ENCODE assay signal across 9 mouse cellular contexts in the genomic region with DNA sequence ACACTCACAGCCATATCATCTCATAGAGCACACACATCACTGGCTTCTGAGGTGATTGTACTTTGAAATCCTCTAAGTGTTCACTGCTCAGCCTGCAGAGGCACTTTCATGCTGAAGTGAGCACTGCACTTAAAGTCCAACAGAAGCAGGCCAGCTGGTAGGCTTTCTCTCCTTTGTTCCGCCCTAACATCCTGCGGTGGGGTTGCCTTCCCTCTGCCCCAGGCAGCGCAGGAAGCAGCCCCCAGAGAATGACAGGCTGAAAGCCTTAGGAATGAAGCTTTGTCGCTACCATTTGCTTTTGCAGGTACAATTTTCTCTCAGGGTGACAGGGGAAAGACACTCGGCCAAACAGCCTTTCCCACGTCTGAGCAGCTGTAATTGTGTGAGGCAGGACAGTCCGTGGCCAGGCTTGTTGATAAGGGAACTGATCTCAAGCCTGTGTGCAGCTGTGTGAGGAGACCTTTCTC. TPM values are rescaled to one million over a fixed set of nuclear protein-coding genes. Genes with fewer than 3 reads are reported as not detected.
DNase-seq lines count a peak whose midpoint lies in the region; ATAC-seq and TF ChIP-seq lines count a peak whose summit lies in the region.
"Had no signal": no experiment of that assay in that cellular context is flagged by ENCODE, and none has a peak within 500 bp of the region (broad histone marks: within the 10 kb centered on the region; RNA-seq: fewer than 3 reads in every experiment).

No protein-coding gene starts in this region.

- TF ChIP-seq POLR2A in ES-Bruce4 (IDR thresholded peaks at IDR 0.05; ENCODE audit: insufficient read depth, low read length) = no peak

- H3K4me3 ChIP-seq in heart, embryonic 12.5 days = no peak overlapping the region
- H3K4me3 ChIP-seq in heart, embryonic 10.5 days = no peak overlapping the region
- H3K4me3 ChIP-seq in ES-Bruce4 (ENCODE audit: low read depth, low read length) = no peak overlapping the region
- no peak overlapping the region for H3K4me3 ChIP-seq in forebrain, embryonic 14.5 days (ENCODE audit: low read depth, low read length)
- H3K4me3 ChIP-seq in midbrain, embryonic 11.5 days (ENCODE audit: low read depth, low read length) = no peak overlapping the region
- no peak overlapping the region for H3K4me3 ChIP-seq in intestine, embryonic 16.5 days (ENCODE audit: low read length)

- no peaks in the 10 kb centered on the region for H3K27me3 ChIP-seq in heart, embryonic 12.5 days (replicated peaks)
- H3K27me3 ChIP-seq in heart, embryonic 10.5 days (ENCODE audit: insufficient read depth, poor library complexity, severe bottlenecking) = no peaks in the 10 kb centered on the region
- H3K27me3 ChIP-seq in ES-Bruce4 (ENCODE audit: control insufficient read depth, insufficient read depth, low read length, poor library complexity, severe bottlenecking) = no peaks in the 10 kb centered on the region
- H3K27me3 ChIP-seq in forebrain, embryonic 14.5 days (replicated peaks; ENCODE audit: control insufficient read depth, insufficient read depth, low read length) = no peaks in the 10 kb centered on the region
- no peaks in the 10 kb centered on the region for H3K27me3 ChIP-seq in midbrain, embryonic 11.5 days (ENCODE audit: control insufficient read depth, insufficient read depth, low read length)
- H3K27me3 ChIP-seq in intestine, embryonic 16.5 days (replicated peaks; ENCODE audit: control insufficient read depth, insufficient read depth, low read length) = no peaks in the 10 kb centered on the region

- WGBS in heart, embryonic 12.5 days = 42% methylated on average over 7 of the region's 7 CpGs
- 57% methylated on average over 7 of the region's 7 CpGs for WGBS in heart, embryonic 10.5 days
- 23% methylated on average over 7 of the region's 7 CpGs for WGBS in forebrain, embryonic 14.5 days
- 31% methylated on average over 7 of the region's 7 CpGs for WGBS in midbrain, embryonic 11.5 days
- 61% methylated on average over 7 of the region's 7 CpGs for WGBS in intestine, embryonic 16.5 days

- no peak for DNase-seq in heart, embryonic 10.5 days (ENCODE audit: low spot score)
- peak; percentile 56 for DNase-seq in forebrain, embryonic 14.5 days (ENCODE audit: low spot score)
- peak; percentile 88 for DNase-seq in midbrain, embryonic 11.5 days (ENCODE audit: low spot score, missing footprints)
- DNase-seq in adrenal gland, postnatal 14 days = no peak
- no peak for DNase-seq in right cerebral cortex, postnatal 36 days (ENCODE audit: low spot score in 2 of 2)
- DNase-seq: cerebellum, postnatal 36 days had no signal

- 0 out of 2 replicates have a peak, but pooled peaks have one; percentile 55 for TF ChIP-seq EP300 in ES-Bruce4 (IDR thresholded peaks at IDR 0.05; ENCODE audit: insufficient read depth, low read depth, low read length)

- ATAC-seq in heart, embryonic 12.5 days (ENCODE audit: insufficient number of reproducible peaks, low FRiP score) = no peak
- peak; percentile 77 for ATAC-seq in forebrain, embryonic 14.5 days
- peak; percentile 68 for ATAC-seq in midbrain, embryonic 11.5 days (ENCODE audit: low FRiP score)
- ATAC-seq in intestine, embryonic 16.5 days = no peak

- H3K9me3 ChIP-seq in heart, embryonic 12.5 days (replicated peaks) = no peaks in the 10 kb centered on the region
- no peaks in the 10 kb centered on the region for H3K9me3 ChIP-seq in heart, embryonic 10.5 days
- no peaks in the 10 kb centered on the region for H3K9me3 ChIP-seq in ES-Bruce4 (replicated peaks; ENCODE audit: control insufficient read depth, insufficient read depth, low read length, poor library complexity, severe bottlenecking)
- H3K9me3 ChIP-seq in forebrain, embryonic 14.5 days (replicated peaks; ENCODE audit: control insufficient read depth, low read length) = no peaks in the 10 kb centered on the region
- H3K9me3 ChIP-seq in midbrain, embryonic 11.5 days (ENCODE audit: control insufficient read depth, low read length) = no peaks in the 10 kb centered on the region
- H3K9me3 ChIP-seq in intestine, embryonic 16.5 days (ENCODE audit: control insufficient read depth, low read length) = no peaks in the 10 kb centered on the region

- H3K4me2 ChIP-seq in heart, embryonic 12.5 days = no peak overlapping the region
- H3K4me2 ChIP-seq in forebrain, embryonic 14.5 days (ENCODE audit: low read length) = no peak overlapping the region
- H3K4me2 ChIP-seq in midbrain, embryonic 11.5 days = no peak overlapping the region
- H3K4me2 ChIP-seq in intestine, embryonic 16.5 days (ENCODE audit: low read depth, low read length) = no peak overlapping the region

- TF ChIP-seq CTCF in ES-Bruce4 (IDR thresholded peaks at IDR 0.05; ENCODE audit: low read depth, low read length) = no peak

- H3K36me3 ChIP-seq in heart, embryonic 12.5 days = peaks cover 28% of the 10 kb centered on the region
- H3K36me3 ChIP-seq in heart, embryonic 10.5 days = peaks cover 11% of the 10 kb centered on the region
- H3K36me3 ChIP-seq in ES-Bruce4 (ENCODE audit: control insufficient read depth, insufficient read depth, low read length, poor library complexity, severe bottlenecking) = no peaks in the 10 kb centered on the region
- peaks cover 2% of the 10 kb centered on the region; the same call in 1 of the 2 replicates for H3K36me3 ChIP-seq in forebrain, embryonic 14.5 days (ENCODE audit: control insufficient read depth, insufficient read depth, low read length)
- no peaks in the 10 kb centered on the region for H3K36me3 ChIP-seq in midbrain, embryonic 11.5 days (ENCODE audit: control insufficient read depth, insufficient read depth, low read length)
- H3K36me3 ChIP-seq in intestine, embryonic 16.5 days (ENCODE audit: control insufficient read depth, insufficient read depth, low read length) = no peaks in the 10 kb centered on the region

- no peak overlapping the region for H3K27ac ChIP-seq in heart, embryonic 12.5 days (ENCODE audit: poor library complexity, severe bottlenecking)
- no peak overlapping the region for H3K27ac ChIP-seq in heart, embryonic 10.5 days
- H3K27ac ChIP-seq in ES-Bruce4 (ENCODE audit: insufficient read depth, low read length) = no peak overlapping the region
- peak overlapping the region; percentile 74 for H3K27ac ChIP-seq in forebrain, embryonic 14.5 days (ENCODE audit: low read depth, low read length)
- peak overlapping the region; percentile 64; the same call in 1 of the 2 replicates for H3K27ac ChIP-seq in midbrain, embryonic 11.5 days (ENCODE audit: low read depth, low read length)
- H3K27ac ChIP-seq in intestine, embryonic 16.5 days (ENCODE audit: low read length) = no peak overlapping the region

- 0 out of 2 replicates have a peak overlapping the region, but pooled peaks have one; percentile 3 for H3K9ac ChIP-seq in heart, embryonic 12.5 days
- no peak overlapping the region for H3K9ac ChIP-seq in ES-Bruce4 (ENCODE audit: low read depth, poor library complexity, severe bottlenecking)
- 0 out of 2 replicates have a peak overlapping the region, but pooled peaks have one; percentile 18 for H3K9ac ChIP-seq in forebrain, embryonic 14.5 days (ENCODE audit: low read length)
- peak overlapping the region; percentile 27 for H3K9ac ChIP-seq in midbrain, embryonic 11.5 days (ENCODE audit: low read length)
- H3K9ac ChIP-seq in intestine, embryonic 16.5 days (ENCODE audit: low read depth, low read length) = no peak overlapping the region

- peaks cover 17% of the 10 kb centered on the region for H3K4me1 ChIP-seq in heart, embryonic 12.5 days (replicated peaks)
- peaks cover 4% of the 10 kb centered on the region; the same call in 1 of the 2 replicates for H3K4me1 ChIP-seq in heart, embryonic 10.5 days
- H3K4me1 ChIP-seq in ES-Bruce4 (ENCODE audit: control insufficient read depth, insufficient read depth, low read length) = no peaks in the 10 kb centered on the region
- peaks cover 11% of the 10 kb centered on the region for H3K4me1 ChIP-seq in forebrain, embryonic 14.5 days (ENCODE audit: control insufficient read depth, insufficient read depth, low read length)
- H3K4me1 ChIP-seq in midbrain, embryonic 11.5 days (ENCODE audit: control insufficient read depth, insufficient read depth, low read length) = peaks cover 19% of the 10 kb centered on the region
- H3K4me1 ChIP-seq in intestine, embryonic 16.5 days (ENCODE audit: control insufficient read depth, insufficient read depth, low read length) = no peaks in the 10 kb centered on the region

RNA-seq across cellular contexts. Expression of a gene that starts 38.4 kb away (rescaled TPM):
- 57.7 and 61.1 TPM in 2 replicates for polyA plus RNA-seq in heart, embryonic 12.5 days (2016; fragmentation: Nextera tagmentation; extraction: Ambion mirVana)
- 63.9 and 65.5 TPM in 2 replicates for polyA plus RNA-seq in heart, embryonic 10.5 days (2016; fragmentation: Nextera tagmentation; extraction: Ambion mirVana)
- polyA plus RNA-seq in ES-Bruce4 (2011; ENCODE audit: insufficient read depth, insufficient read length, low read depth, missing spikeins) = 65.8 and 66.3 TPM in 2 replicates
- 45.4 and 48.0 TPM in 2 replicates for polyA plus RNA-seq in forebrain, embryonic 14.5 days (2014; fragmentation: Nextera tagmentation; extraction: Ambion mirVana)
- 57.4 and 58.3 TPM in 2 replicates for polyA plus RNA-seq in midbrain, embryonic 11.5 days (2014; fragmentation: Nextera tagmentation; extraction: Ambion mirVana)
- total RNA-seq in adrenal gland, postnatal 14 days (2021) = 75.3 and 83.3 TPM in 2 replicates
- 61.6 and 65.6 TPM in 2 replicates for polyA plus RNA-seq in intestine, embryonic 16.5 days (2015; fragmentation: Nextera tagmentation; extraction: Ambion mirVana)

Comparison
In these comparisons a context has a peak if more than half of its experiments do, and no peak if none do; other contexts are left out.
1. ATAC-seq: peak in forebrain, embryonic 14.5 days (single experiment) and midbrain, embryonic 11.5 days (single experiment); none in heart, embryonic 12.5 days (single experiment) and intestine, embryonic 16.5 days (single experiment).
2. H3K27ac ChIP-seq: peak in forebrain, embryonic 14.5 days (single experiment) and midbrain, embryonic 11.5 days (single experiment); none in heart, embryonic 12.5 days (single experiment), heart, embryonic 10.5 days (single experiment), ES-Bruce4 (single experiment) and intestine, embryonic 16.5 days (single experiment).
3. H3K9ac ChIP-seq: peak in heart, embryonic 12.5 days (single experiment), forebrain, embryonic 14.5 days (single experiment) and midbrain, embryonic 11.5 days (single experiment); none in ES-Bruce4 (single experiment) and intestine, embryonic 16.5 days (single experiment).
4. DNase-seq: peak in forebrain, embryonic 14.5 days (single experiment) and midbrain, embryonic 11.5 days (single experiment); none in heart, embryonic 10.5 days (single experiment), adrenal gland, postnatal 14 days (single experiment) and right cerebral cortex, postnatal 36 days (0 of 2).